Mouse (Mus musculus) stomach, embryonic 14.5 days (tissue): Measurements from ENCODE around the gene Tff3. TPM values are rescaled to one million over a fixed set of nuclear protein-coding genes. Genes with fewer than 3 reads are reported as not detected.

Experiments
- ATAC-seq: fragments of 200-750 bp; cut with Nextera tagmentation; 2 replicates; pipeline ENCODE4 v1.8.0; 2017; ENCODE audit warnings: low read depth, moderate TSS enrichment; ENCODE audit not compliant: insufficient number of reproducible peaks, insufficient read depth, low FRiP score
- H3K27ac ChIP-seq: fragments of 300-500 bp; sonication (generic); 2 replicates; pipeline ENCODE4 v1.5.1; 2014; ENCODE audit warnings: mild to moderate bottlenecking, low read length, moderate library complexity, mixed read lengths
- H3K27me3 ChIP-seq: fragments of 300-500 bp; sonication (generic); 2 replicates; pipeline ENCODE4 v1.6.1; 2014; ENCODE audit warnings: low read length, control low read depth, mixed read lengths; ENCODE audit not compliant: control insufficient read depth, insufficient read depth
- H3K36me3 ChIP-seq: fragments of 300-500 bp; sonication (generic); 2 replicates; pipeline ENCODE4 v1.6.1; 2014; ENCODE audit warnings: mild to moderate bottlenecking, control low read depth, low read length, moderate library complexity, mixed read lengths; ENCODE audit not compliant: control insufficient read depth, insufficient read depth
- H3K4me1 ChIP-seq: fragments of 300-500 bp; sonication (generic); 2 replicates; pipeline ENCODE4 v1.6.1; 2014; ENCODE audit warnings: low read length, control low read depth, mixed read lengths; ENCODE audit not compliant: control insufficient read depth, insufficient read depth
- H3K4me2 ChIP-seq: fragments of 300-500 bp; sonication (generic); replicated peaks from 2 replicates; pipeline ENCODE4 v1.6.1; 2014; ENCODE audit warnings: low read depth, low read length, control low read depth
- H3K4me3 ChIP-seq: fragments of 300-500 bp; sonication (generic); 2 replicates; pipeline ENCODE4 v1.5.1; 2014; ENCODE audit warnings: low read depth, low read length, control low read depth
- H3K9ac ChIP-seq: fragments of 300-500 bp; sonication (generic); replicated peaks from 2 replicates; pipeline ENCODE4 v1.6.1; 2014; ENCODE audit warnings: low read depth, mild to moderate bottlenecking, control low read depth, low read length, moderate library complexity, mixed read lengths
- H3K9me3 ChIP-seq: fragments of 300-500 bp; sonication (generic); 2 replicates; pipeline ENCODE4 v1.6.1; 2016; ENCODE audit warnings: low read depth, low read length, control low read depth; ENCODE audit not compliant: control insufficient read depth
- WGBS: fragments of 180-500 bp; shearing (Covaris S2); extraction: QIAGEN DNeasy Blood & Tissue Kit; methylation state at CpG from one replicate; pipeline ENCODE4 v1.1.7; 2014; 5-methylcytosine and 5-hydroxymethylcytosine counted together
- polyA plus RNA-seq: library from polyadenylated mRNA; unstranded; fragments of >200 nt; fragmentation: Nextera tagmentation; extraction: Ambion mirVana; gene quantifications from 2 replicates; pipeline ENCODE4 v1.2.1, GENCODE M21; 2014

Gene Tff3
- polyA plus RNA-seq, 1 experiment from 2014 or later = 21.9 TPM

DNA sequence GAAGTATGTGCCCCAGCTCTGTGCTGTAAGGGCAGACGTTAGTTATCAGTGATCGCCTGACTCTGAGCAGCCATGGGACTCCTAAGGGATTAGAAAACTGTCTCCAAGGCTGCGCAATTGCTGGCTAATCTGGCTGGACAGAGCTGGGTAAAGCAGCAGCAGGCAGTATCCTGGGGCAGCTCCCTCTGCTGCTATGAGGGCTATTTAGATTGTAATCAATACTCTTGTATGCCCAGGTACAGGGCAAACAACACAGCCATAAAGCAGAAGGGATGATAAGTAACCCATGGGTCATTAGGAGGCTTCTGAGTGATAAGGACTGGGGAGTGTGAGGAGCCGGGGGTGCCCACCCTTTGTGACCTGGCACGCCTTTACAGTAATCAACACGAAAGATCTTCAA is 5.5 kb upstream of the Tff3 start:
- no peak overlapping the region for H3K27ac ChIP-seq
- H3K27me3 ChIP-seq = no peaks in the 10 kb centered on the region
- no peaks in the 10 kb centered on the region for H3K9me3 ChIP-seq
- 56% methylated on average over 6 of the region's 6 CpGs for WGBS
- no peak overlapping the region for H3K4me3 ChIP-seq
- H3K4me1 ChIP-seq = no peaks in the 10 kb centered on the region; the same call in 1 of the 2 replicates
- no peak for ATAC-seq
- H3K36me3 ChIP-seq = no peaks in the 10 kb centered on the region
- H3K9ac ChIP-seq = no peak overlapping the region
- H3K4me2 ChIP-seq = no peak overlapping the region

DNA sequence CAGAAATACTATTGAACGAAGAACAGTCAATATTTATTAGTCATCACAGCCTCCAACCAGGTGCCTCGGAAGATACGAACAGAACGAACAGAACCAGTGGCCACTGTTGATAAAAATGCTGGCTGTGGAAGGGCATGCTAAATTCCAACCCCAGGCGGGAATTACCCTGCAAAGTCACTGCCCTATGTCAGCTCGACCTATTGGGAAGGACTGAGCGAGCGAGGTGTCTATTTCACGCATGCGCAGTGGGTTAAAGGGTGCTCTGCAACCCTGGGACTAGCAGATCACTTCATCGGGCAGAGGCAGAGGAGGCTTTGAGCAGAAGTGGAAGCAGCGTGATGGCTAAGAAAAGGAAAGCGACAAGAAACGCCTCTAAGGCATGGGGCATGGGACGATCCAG is 4.3 kb upstream of the Tff3 start:
- Histone ChIP-seq H3K9me3 (no peaks in the 10 kb centered on the region), H3K9ac (no peak overlapping the region)
- 51% methylated on average over 15 of the region's 15 CpGs for WGBS

DNA sequence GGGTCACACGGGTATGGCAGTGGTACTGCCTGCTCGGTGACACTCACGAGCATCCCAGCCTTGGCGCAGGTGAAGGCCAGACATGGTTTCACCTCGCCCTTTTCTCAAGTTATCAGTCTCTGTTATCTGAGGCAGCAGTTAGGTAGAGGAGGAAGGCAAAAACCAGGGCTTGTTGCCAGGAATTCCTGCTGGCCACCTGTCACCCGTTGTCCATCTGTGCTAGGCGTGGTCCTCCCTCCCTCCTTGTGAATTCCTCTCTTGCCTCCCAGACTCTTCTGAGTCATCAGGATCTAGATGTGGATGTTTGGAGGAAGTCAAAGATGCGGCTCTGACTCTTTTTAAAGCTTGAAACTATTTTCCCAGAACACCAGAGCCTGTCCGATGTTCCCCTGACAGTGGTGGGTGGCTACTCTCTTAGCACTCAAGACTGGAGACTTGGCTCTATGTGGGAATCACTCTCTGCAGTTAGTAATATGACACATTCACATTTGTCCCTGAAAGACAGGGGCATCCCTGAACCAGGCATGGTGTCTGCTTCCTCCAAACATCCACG is 1.9 kb upstream of the Tff3 start:
- Histone ChIP-seq H3K4me2 (no peak overlapping the region), H3K4me3 (no peak overlapping the region), H3K27ac (no peak overlapping the region), H3K4me1 (no peaks in the 10 kb centered on the region; the same call in 1 of the 2 replicates), H3K9me3 (no peaks in the 10 kb centered on the region), H3K36me3 (no peaks in the 10 kb centered on the region), H3K27me3 (no peaks in the 10 kb centered on the region), H3K9ac (no peak overlapping the region)
- no peak for ATAC-seq
- WGBS = 71% methylated on average over 10 of the region's 10 CpGs

More for the DNA sequence above, 4.3 kb upstream of the Tff3 start:
- Histone ChIP-seq H3K36me3 (no peaks in the 10 kb centered on the region), H3K4me1 (no peaks in the 10 kb centered on the region; the same call in 1 of the 2 replicates), H3K27me3 (no peaks in the 10 kb centered on the region), H3K27ac (no peak overlapping the region), H3K4me2 (no peak overlapping the region), H3K4me3 (no peak overlapping the region)
- ATAC-seq = no peak

DNA sequence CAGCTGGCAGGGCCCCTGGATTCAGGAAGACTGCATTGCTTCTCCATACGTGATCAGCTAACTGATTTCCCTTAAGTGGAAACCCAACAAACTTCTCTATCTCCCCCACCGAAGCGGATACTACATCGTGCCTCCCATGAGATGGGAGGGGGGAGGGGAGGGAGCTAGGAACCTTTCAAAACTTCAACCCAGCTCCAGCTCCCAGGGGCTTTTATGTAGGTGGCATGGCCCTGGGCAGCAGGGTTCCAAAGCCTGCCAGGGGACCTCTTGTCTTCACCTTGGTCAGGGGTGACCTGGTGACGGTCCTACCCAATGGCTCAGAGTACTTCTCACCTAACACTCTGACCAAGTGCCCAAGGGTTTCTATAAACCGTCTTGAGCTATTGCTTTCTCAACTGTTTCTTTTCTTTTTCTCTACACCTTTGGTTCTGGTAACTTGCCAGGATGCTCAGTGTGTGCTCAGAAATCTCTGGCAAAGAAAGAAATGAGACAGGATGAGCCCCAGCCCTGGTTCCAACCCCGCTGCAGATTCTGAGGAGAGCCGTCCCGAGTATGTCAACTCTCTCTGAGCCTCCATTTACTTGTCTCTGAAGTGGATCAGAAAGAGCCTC is 633 bp downstream of the Tff3 start:
- H3K9ac ChIP-seq = no peak overlapping the region
- H3K36me3 ChIP-seq = no peaks in the 10 kb centered on the region
- no peaks in the 10 kb centered on the region for H3K9me3 ChIP-seq
- H3K4me3 ChIP-seq = no peak overlapping the region
- no peaks in the 10 kb centered on the region for H3K27me3 ChIP-seq
- H3K27ac ChIP-seq = no peak overlapping the region
- no peak for ATAC-seq
- WGBS = 83% methylated on average over 9 of the region's 9 CpGs
- no peak overlapping the region for H3K4me2 ChIP-seq
- no peaks in the 10 kb centered on the region; the same call in 1 of the 2 replicates for H3K4me1 ChIP-seq

DNA sequence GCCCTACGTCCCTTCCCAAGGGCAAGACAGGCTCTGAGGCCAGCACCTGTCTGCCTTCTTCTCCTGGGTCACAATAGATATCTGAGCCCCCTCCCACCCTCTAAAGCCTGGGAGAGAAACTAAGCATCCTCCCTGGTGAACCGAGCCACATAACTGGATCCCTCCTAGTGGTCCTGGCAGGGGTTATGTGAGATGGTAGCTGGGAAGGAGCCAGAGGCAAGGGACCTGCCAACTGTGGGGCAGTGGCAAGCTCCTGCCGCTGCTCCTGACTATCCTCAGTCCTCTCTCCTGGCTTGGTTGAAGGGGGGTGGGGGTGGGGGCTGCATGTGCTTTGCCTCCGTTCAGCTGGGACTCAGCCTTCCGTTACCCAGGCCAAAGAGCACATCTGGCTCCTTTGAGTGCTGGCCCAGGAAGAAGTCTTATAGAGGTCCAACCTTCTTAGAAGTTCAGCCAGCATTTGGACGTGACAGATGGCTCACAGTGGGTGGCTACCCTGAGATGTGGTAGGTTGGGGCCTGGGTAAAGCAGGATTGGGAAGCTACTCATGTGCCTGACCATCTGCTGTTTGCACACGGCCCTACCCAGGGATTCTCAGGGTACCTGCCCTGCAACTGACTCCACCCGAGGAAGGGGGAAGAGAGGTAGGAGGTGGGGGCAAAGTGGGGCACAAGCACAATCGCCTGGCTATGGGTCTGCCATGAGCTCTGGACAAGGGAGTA is 3.7 kb downstream of the Tff3 start:
- ATAC-seq = no peak

DNA sequence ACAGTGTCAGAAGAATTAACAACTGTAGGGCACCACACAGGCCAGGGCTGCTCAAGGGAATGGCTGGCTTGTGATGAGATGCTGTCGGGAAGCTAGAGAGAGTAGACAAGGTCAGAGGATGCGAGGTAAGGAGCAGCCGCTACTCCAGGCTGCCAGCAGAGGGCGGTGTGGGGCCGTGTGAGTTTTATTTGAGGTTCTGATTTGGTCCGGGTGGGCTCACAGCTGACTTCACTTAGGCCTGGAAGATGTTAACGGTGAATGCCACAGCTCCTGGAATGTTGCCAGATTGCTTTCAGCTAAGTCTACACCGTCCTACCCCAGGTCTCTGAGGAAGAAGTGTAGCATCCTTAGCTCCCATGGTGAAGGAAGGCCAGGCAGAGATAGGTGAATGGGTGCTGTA is 7.5 kb downstream of the Tff3 start:
- no peaks in the 10 kb centered on the region for H3K27me3 ChIP-seq
- H3K36me3 ChIP-seq = no peaks in the 10 kb centered on the region
- no peak overlapping the region for H3K27ac ChIP-seq
- H3K9me3 ChIP-seq = no peaks in the 10 kb centered on the region
- no peak overlapping the region for H3K9ac ChIP-seq
- H3K4me3 ChIP-seq = no peak overlapping the region
- no peak overlapping the region for H3K4me2 ChIP-seq
- WGBS = 12% methylated on average over 8 of the region's 8 CpGs
- no peaks in the 10 kb centered on the region for H3K4me1 ChIP-seq
- ATAC-seq = no peak

More for the DNA sequence above, 3.7 kb downstream of the Tff3 start:
- Histone ChIP-seq H3K9me3 (no peaks in the 10 kb centered on the region), H3K4me1 (no peaks in the 10 kb centered on the region), H3K4me2 (no peak overlapping the region), H3K36me3 (no peaks in the 10 kb centered on the region), H3K9ac (no peak overlapping the region), H3K4me3 (no peak overlapping the region), H3K27me3 (no peaks in the 10 kb centered on the region), H3K27ac (no peak overlapping the region)
- 41% methylated on average over 9 of the region's 9 CpGs for WGBS

DNA sequence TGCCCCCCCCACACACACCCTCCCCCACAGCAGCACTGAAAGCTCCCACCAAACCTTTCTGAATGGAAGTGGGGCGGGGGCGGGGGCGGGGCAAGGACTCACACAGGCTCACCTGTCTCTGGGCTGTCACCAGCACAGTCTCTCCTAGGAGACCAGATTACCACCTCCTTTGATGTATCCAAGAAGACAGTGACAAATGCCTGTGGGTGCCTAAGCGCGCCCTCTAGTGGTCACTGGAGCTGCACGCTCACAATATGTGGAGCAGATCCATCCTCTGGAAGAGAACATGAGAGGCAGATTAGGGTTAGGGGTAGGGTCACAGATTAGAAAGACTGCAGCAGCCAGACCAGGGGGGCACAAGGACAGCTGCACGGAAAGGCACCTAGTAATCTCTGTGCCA is 10.0 kb downstream of the Tff3 start:
- no peak overlapping the region for H3K9ac ChIP-seq
- H3K36me3 ChIP-seq = no peaks in the 10 kb centered on the region
- no peak for ATAC-seq
- no peaks in the 10 kb centered on the region for H3K27me3 ChIP-seq
- 11% methylated on average over 7 of the region's 7 CpGs for WGBS
- H3K9me3 ChIP-seq = no peaks in the 10 kb centered on the region
- no peak overlapping the region for H3K27ac ChIP-seq
- no peak overlapping the region for H3K4me2 ChIP-seq
- no peaks in the 10 kb centered on the region for H3K4me1 ChIP-seq
- H3K4me3 ChIP-seq = no peak overlapping the region

DNA sequence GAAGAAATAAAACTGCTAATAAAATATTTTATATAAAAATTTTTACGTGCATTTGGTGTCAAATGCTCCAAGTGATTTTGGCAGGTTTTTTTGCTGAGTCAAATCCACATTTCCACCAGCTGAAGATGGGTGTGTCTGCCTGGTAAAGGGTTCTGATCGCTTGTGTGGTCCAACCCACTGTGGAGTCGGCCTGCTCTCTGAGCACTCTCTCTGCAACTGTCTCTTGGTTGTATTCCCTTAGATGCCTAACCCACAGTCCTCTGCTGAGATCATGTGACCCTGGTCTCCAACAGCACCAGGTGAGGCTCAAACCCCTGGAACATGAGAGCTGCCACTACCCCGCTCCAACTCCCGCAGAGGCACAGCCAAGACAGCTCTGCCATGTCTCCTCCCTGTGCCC is 11.5 kb downstream of the Tff3 start:
- Histone ChIP-seq H3K9ac (no peak overlapping the region), H3K4me2 (no peak overlapping the region), H3K36me3 (no peaks in the 10 kb centered on the region), H3K4me3 (no peak overlapping the region), H3K27me3 (no peaks in the 10 kb centered on the region), H3K9me3 (no peaks in the 10 kb centered on the region), H3K27ac (no peak overlapping the region), H3K4me1 (no peaks in the 10 kb centered on the region)
- WGBS = 84% methylated on average over 5 of the region's 5 CpGs
- no peak for ATAC-seq
